Mouse (Mus musculus): ENCODE measurements around the gene Grcc10.

The Grcc10 gene

GRCm38 (mm10) chr6:124756652-124757350 lies 15.6 kb upstream of the Grcc10 start:
- DNase-seq (ENCODE audit: low spot score) = peak; percentile 80

GRCm38 (mm10) chr6:124755831-124756595 lies 14.8 kb upstream of the Grcc10 start, which contains the start of the genes Gm45234 and Atn1:
TSS of gene Gm45234 (minus strand) at chr6:124756021.
TSS of gene Atn1 (minus strand) at chr6:124756524.
- DNase-seq (ENCODE audit: low spot score) = peak; percentile 78

- DNase-seq (ENCODE audit: low spot score) = no peak
Observed at GRCm38 (mm10) chr6:124755306-124755705, 14.1 kb upstream of the Grcc10 start.

GRCm38 (mm10) chr6:124753861-124754260 lies 12.7 kb upstream of the Grcc10 start:
- DNase-seq (ENCODE audit: low spot score) = no peak

- DNase-seq (ENCODE audit: low spot score) = no peak
Observed at GRCm38 (mm10) chr6:124750405-124750804, 9.2 kb upstream of the Grcc10 start.

GRCm38 (mm10) chr6:124746654-124747632 lies 5.8 kb upstream of the Grcc10 start:
- DNase-seq (ENCODE audit: low spot score) = no peak

GRCm38 (mm10) chr6:124746296-124746605 lies 5.1 kb upstream of the Grcc10 start:
- DNase-seq (ENCODE audit: low spot score) = peak; percentile 18

GRCm38 (mm10) chr6:124745490-124746295 lies 4.5 kb upstream of the Grcc10 start:
- DNase-seq (ENCODE audit: low spot score) = peak; percentile 96

- DNase-seq (ENCODE audit: low spot score) = no peak
Observed at GRCm38 (mm10) chr6:124744755-124745321, 3.7 kb upstream of the Grcc10 start.

- no peak for DNase-seq (ENCODE audit: low spot score)
Observed at GRCm38 (mm10) chr6:124743647-124744046, 2.5 kb upstream of the Grcc10 start.

- no peak for DNase-seq (ENCODE audit: low spot score)
Observed at GRCm38 (mm10) chr6:124742839-124743514, 1.8 kb upstream of the Grcc10 start.

- DNase-seq (ENCODE audit: low spot score) = no peak
Observed at GRCm38 (mm10) chr6:124741842-124742241, 668 bp upstream of the Grcc10 start.

- peak; percentile 79 for DNase-seq (ENCODE audit: low spot score)
Observed at GRCm38 (mm10) chr6:124740211-124740887, 825 bp downstream of the Grcc10 start.

- DNase-seq (ENCODE audit: low spot score) = no peak
Observed at GRCm38 (mm10) chr6:124739231-124739796, 1.9 kb downstream of the Grcc10 start.

- DNase-seq (ENCODE audit: low spot score) = peak; percentile 56
Observed at GRCm38 (mm10) chr6:124738511-124739023, 2.6 kb downstream of the Grcc10 start, which contains the start of gene Ptpn6. TSS of gene Ptpn6 (minus strand) at chr6:124738714.

- DNase-seq (ENCODE audit: low spot score) = no peak
Observed at GRCm38 (mm10) chr6:124737040-124737439, 4.1 kb downstream of the Grcc10 start.

- DNase-seq (ENCODE audit: low spot score) = no peak
Observed at GRCm38 (mm10) chr6:124734417-124734816, 6.8 kb downstream of the Grcc10 start.

GRCm38 (mm10) chr6:124732476-124733370 lies 8.5 kb downstream of the Grcc10 start:
- peak; percentile 36 for DNase-seq (ENCODE audit: low spot score)
